Mouse (Mus musculus) natural killer cell, adult 2 months (primary cell): Measurements from ENCODE around the gene Rln3.

Source experiments
- DNase-seq, 2 experiments: peaks; one replicate each; pipeline ENCODE4 v3.0.0; 2022; ENCODE audit warnings: low spot score in 2 of 2

Gene Rln3

GRCm38 (mm10) chr8:83996567-83997505, 48.0 kb downstream of the Rln3 start:
- DNase-seq: peak; percentile 41 to 61

GRCm38 (mm10) chr8:83995973-83996372, 48.8 kb downstream of the Rln3 start:
- no peak for DNase-seq

GRCm38 (mm10) chr8:83994030-83994429, 50.8 kb downstream of the Rln3 start:
- DNase-seq: no peak
